Mouse (Mus musculus): ENCODE measurements around the gene Fbxl14. TPM values are rescaled to one million over a fixed set of nuclear protein-coding genes. Genes with fewer than 3 reads are reported as not detected.

The Fbxl14 gene
- polyA plus RNA-seq, 1 experiment from 2014 or later = 4.3 TPM

DNA sequence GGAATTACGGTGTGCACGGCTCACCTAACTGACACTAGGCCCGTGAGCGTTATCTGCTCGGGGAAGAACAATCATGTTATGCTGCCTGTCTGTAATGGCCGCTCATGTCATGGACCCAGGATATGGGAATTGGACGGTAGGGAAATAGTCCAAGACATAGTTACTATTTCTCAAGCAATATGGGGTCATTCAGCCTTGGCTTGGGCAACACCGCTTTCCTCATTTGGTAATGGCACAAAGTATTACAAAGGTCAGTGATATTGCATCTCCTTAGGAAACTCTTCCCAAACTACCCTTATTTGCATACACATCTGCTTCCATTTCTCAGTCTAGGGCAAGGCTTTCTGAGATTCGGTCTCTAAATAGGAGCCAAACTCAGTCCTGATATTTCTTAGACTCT, 8.2 kb downstream of the Fbxl14 start:
- Histone ChIP-seq H3K27me3 (ENCODE audit: control insufficient read depth, insufficient read depth, low read length) (no peaks in the 10 kb centered on the region), H3K9ac (ENCODE audit: low read length) (no peak overlapping the region), H3K9me3 (replicated peaks; ENCODE audit: control insufficient read depth, low read length) (no peaks in the 10 kb centered on the region), H3K4me2 (ENCODE audit: low read depth, low read length) (no peak overlapping the region), H3K27ac (ENCODE audit: low read length) (no peak overlapping the region), H3K4me3 (replicated peaks; ENCODE audit: low read length) (no peak overlapping the region), H3K36me3 (ENCODE audit: control insufficient read depth, insufficient read depth, low read length) (no peaks in the 10 kb centered on the region), H3K4me1 (ENCODE audit: control insufficient read depth, insufficient read depth, low read length) (peaks cover 26% of the 10 kb centered on the region)
- 92% methylated on average over 9 of the region's 9 CpGs for WGBS
- no peak for ATAC-seq (ENCODE audit: insufficient read depth, low FRiP score)

DNA sequence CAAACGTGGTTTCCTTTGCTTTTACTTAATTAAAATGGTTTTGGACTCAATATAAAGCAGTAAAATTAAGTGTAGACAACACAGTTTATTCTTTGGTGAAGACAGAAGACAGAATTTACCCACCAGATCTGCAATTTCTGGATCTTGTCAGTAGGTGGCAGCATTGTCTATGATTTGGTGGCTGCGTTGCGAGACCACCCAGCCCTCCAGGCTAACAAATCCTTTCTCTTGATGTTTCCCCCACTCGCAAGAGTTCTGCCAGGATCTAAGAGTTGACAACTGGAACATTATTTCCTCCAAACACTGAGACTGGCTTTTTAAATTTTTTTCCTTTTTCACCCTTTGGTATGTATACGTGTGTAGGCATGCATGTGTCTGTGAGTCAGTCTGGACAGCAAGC, 10.3 kb downstream of the Fbxl14 start:
- ATAC-seq (ENCODE audit: insufficient read depth, low FRiP score) = peak; percentile 27; the same call in 1 of the 2 replicates
- Histone ChIP-seq H3K27me3 (ENCODE audit: control insufficient read depth, insufficient read depth, low read length) (no peaks in the 10 kb centered on the region), H3K4me3 (replicated peaks; ENCODE audit: low read length) (0 out of 2 replicates have a peak overlapping the region, but pooled peaks have one; percentile 12), H3K36me3 (ENCODE audit: control insufficient read depth, insufficient read depth, low read length) (no peaks in the 10 kb centered on the region), H3K4me1 (ENCODE audit: control insufficient read depth, insufficient read depth, low read length) (peaks cover 14% of the 10 kb centered on the region; the same call in 1 of the 2 replicates), H3K4me2 (ENCODE audit: low read depth, low read length) (peak overlapping the region; percentile 32; the same call in 1 of the 2 replicates), H3K9ac (ENCODE audit: low read length) (no peak overlapping the region), H3K9me3 (replicated peaks; ENCODE audit: control insufficient read depth, low read length) (no peaks in the 10 kb centered on the region), H3K27ac (ENCODE audit: low read length) (no peak overlapping the region)
- WGBS = 6% methylated on average over 5 of the region's 5 CpGs

DNA sequence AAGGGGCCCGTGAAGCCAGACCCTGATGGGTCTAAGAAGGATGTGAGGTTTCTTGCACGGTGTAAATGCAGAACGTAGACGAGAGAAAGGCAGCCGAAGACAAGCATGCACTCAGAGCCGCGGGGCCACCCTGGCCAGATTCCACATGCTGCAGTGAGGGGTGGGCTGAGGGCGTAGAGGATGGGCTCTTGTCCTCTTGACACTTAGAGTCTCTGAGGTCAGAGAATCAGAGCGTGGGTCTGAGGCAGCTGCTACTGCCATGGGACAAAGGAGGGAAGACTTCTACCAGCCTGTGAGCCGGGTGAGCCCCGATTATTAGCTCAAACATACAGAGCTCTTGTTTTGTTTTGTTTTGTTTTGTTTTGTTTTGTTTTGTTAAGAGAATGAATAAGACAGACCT, 11.1 kb downstream of the Fbxl14 start:
- ATAC-seq (ENCODE audit: insufficient read depth, low FRiP score) = no peak
- Histone ChIP-seq H3K9ac (ENCODE audit: low read length) (no peak overlapping the region), H3K4me2 (ENCODE audit: low read depth, low read length) (peak overlapping the region; percentile 30; the same call in 1 of the 2 replicates), H3K36me3 (ENCODE audit: control insufficient read depth, insufficient read depth, low read length) (no peaks in the 10 kb centered on the region), H3K27ac (ENCODE audit: low read length) (no peak overlapping the region; the same call in 1 of the 2 replicates), H3K4me1 (ENCODE audit: control insufficient read depth, insufficient read depth, low read length) (peaks cover 13% of the 10 kb centered on the region; the same call in 1 of the 2 replicates), H3K4me3 (replicated peaks; ENCODE audit: low read length) (no peak overlapping the region), H3K9me3 (replicated peaks; ENCODE audit: control insufficient read depth, low read length) (no peaks in the 10 kb centered on the region), H3K27me3 (ENCODE audit: control insufficient read depth, insufficient read depth, low read length) (no peaks in the 10 kb centered on the region)
- 32% methylated on average over 11 of the region's 11 CpGs for WGBS

DNA sequence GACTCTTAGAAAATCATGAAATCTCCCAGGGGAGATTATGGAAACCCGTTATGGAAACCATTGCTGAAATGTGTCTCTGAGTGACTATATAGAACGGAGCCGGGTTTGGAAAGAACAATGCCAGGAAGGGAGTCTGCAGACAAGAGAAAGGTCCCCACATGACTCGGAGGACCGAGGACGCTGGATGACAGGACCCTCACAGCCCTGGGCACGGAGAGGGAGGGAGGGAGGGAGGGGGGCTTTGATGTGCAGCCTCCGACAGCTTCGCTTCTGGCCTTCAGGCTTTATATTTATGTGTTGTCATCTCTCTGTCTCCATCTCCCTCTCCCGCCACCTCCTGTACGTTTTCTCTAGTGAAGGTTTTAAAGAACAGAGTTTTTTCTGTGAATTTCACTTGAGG, 11.5 kb downstream of the Fbxl14 start:
- 66% methylated on average over 11 of the region's 11 CpGs for WGBS
- no peak overlapping the region for H3K4me3 ChIP-seq (replicated peaks; ENCODE audit: low read length)
- no peaks in the 10 kb centered on the region for H3K36me3 ChIP-seq (ENCODE audit: control insufficient read depth, insufficient read depth, low read length)
- no peak for ATAC-seq (ENCODE audit: insufficient read depth, low FRiP score)
- no peak overlapping the region for H3K9ac ChIP-seq (ENCODE audit: low read length)
- H3K9me3 ChIP-seq (replicated peaks; ENCODE audit: control insufficient read depth, low read length) = no peaks in the 10 kb centered on the region
- H3K27ac ChIP-seq (ENCODE audit: low read length) = no peak overlapping the region
- no peak overlapping the region for H3K4me2 ChIP-seq (ENCODE audit: low read depth, low read length)
- no peaks in the 10 kb centered on the region for H3K27me3 ChIP-seq (ENCODE audit: control insufficient read depth, insufficient read depth, low read length)
- H3K4me1 ChIP-seq (ENCODE audit: control insufficient read depth, insufficient read depth, low read length) = peaks cover 10% of the 10 kb centered on the region; the same call in 1 of the 2 replicates

DNA sequence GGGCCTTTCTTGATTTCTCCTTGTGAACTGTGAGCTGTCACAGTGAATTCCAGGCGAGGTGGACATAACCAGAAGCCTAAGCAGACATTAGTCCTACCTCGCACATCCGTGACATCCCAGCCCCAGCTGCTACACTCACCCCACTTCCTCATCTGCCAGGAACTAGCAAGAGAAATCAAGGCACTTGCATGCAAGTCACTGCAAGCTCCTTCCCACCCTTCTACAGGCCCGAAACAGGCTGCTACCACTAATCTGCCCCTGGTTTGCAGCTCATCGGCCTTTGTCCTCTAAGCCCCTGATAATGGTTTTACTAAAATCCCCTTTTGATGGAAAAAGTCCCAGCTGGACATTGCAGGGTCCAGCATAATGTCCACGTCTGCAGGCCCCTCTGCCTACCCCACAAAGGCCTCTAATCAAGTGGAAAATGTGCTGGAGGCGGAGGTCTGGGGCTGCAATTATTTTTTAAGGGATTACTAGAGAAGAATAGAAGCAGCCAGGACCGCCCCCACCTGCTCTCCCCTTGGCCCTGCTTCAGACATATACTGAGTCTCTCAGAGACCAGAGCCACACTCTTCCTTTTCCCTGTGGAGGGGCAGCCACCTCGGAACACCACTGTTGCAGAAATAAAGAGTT, 12.6 kb downstream of the Fbxl14 start:
- no peak overlapping the region for H3K4me2 ChIP-seq (ENCODE audit: low read depth, low read length)
- H3K36me3 ChIP-seq (ENCODE audit: control insufficient read depth, insufficient read depth, low read length) = no peaks in the 10 kb centered on the region
- 59% methylated on average over 9 of the region's 9 CpGs for WGBS
- no peak overlapping the region for H3K4me3 ChIP-seq (replicated peaks; ENCODE audit: low read length)
- no peaks in the 10 kb centered on the region for H3K9me3 ChIP-seq (replicated peaks; ENCODE audit: control insufficient read depth, low read length)
- H3K9ac ChIP-seq (ENCODE audit: low read length) = no peak overlapping the region
- no peak overlapping the region for H3K27ac ChIP-seq (ENCODE audit: low read length)
- ATAC-seq (ENCODE audit: insufficient read depth, low FRiP score) = no peak
- peaks cover 10% of the 10 kb centered on the region; the same call in 1 of the 2 replicates for H3K4me1 ChIP-seq (ENCODE audit: control insufficient read depth, insufficient read depth, low read length)
- H3K27me3 ChIP-seq (ENCODE audit: control insufficient read depth, insufficient read depth, low read length) = no peaks in the 10 kb centered on the region

DNA sequence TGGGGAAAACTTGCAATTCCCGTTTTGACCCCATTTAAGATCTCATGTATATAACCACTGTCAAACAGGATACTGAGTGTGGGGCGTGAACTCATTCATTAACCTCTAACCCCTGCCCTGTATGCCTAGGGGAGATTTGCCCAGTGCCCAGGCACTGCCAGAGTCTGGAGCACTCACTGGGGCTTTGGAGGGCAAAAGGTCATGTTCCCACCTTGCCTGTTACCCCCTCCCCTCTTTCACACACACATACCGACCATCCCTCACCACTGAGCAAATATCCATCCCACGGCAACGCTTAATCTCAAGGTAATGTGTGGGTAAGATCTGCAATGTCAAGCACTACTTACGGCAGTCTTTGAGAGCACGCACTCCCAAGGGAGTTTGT, 13.2 kb downstream of the Fbxl14 start:
- H3K27me3 ChIP-seq (ENCODE audit: control insufficient read depth, insufficient read depth, low read length) = no peaks in the 10 kb centered on the region
- H3K36me3 ChIP-seq (ENCODE audit: control insufficient read depth, insufficient read depth, low read length) = no peaks in the 10 kb centered on the region
- H3K4me3 ChIP-seq (replicated peaks; ENCODE audit: low read length) = no peak overlapping the region
- H3K4me2 ChIP-seq (ENCODE audit: low read depth, low read length) = no peak overlapping the region
- ATAC-seq (ENCODE audit: insufficient read depth, low FRiP score) = no peak
- H3K9ac ChIP-seq (ENCODE audit: low read length) = no peak overlapping the region
- no peak overlapping the region for H3K27ac ChIP-seq (ENCODE audit: low read length)
- H3K9me3 ChIP-seq (replicated peaks; ENCODE audit: control insufficient read depth, low read length) = no peaks in the 10 kb centered on the region
- WGBS = 49% methylated on average over 7 of the region's 7 CpGs
- H3K4me1 ChIP-seq (ENCODE audit: control insufficient read depth, insufficient read depth, low read length) = peaks cover 10% of the 10 kb centered on the region; the same call in 1 of the 2 replicates

DNA sequence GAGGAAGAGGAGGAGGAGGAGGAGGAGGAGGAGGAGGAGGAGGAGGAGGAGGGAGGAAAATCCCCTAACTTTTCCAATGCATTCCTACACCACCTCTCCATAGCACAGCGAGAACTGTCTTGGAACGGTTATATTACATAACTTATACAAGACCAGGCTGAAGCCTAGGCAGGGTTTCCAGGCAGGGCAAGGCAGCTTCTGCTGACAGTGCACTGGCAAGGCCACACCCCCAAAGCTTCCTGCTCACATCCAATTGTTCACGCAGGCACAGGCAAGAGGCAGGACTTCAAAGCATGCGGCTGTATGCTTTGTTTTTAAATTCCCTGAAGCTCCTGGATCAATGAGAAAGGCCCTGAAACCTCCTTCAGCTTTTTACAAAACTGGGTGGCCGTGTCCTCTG, 19.8 kb downstream of the Fbxl14 start:
- WGBS = 12% methylated on average over 5 of the region's 5 CpGs
- H3K9ac ChIP-seq (ENCODE audit: low read length) = no peak overlapping the region

DNA sequence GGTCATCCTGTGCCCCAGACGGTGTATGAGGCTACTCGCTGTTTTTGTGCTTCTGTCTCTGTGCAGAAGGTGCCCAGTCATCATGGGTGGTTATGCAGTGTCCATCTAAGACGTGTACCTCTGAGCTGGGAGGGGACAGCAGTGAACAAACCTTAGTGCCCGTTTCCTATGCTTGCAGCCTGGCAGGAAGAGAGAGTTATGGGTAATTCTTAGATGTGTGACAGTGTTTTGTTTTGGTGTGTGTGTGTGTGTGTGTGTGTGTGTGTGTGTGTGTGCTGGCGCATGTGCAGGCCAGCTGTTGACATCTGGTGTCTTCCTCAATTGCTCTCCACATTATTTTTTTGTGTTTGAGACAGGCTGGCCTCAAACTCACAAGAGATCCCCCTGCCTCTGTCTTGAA, 20.6 kb downstream of the Fbxl14 start:
- WGBS = 66% methylated on average over 5 of the region's 5 CpGs
- no peak for ATAC-seq (ENCODE audit: insufficient read depth, low FRiP score)
- no peaks in the 10 kb centered on the region for H3K4me1 ChIP-seq (ENCODE audit: control insufficient read depth, insufficient read depth, low read length)
- no peak overlapping the region for H3K27ac ChIP-seq (ENCODE audit: low read length)
- H3K9ac ChIP-seq (ENCODE audit: low read length) = no peak overlapping the region
- no peak overlapping the region for H3K4me3 ChIP-seq (replicated peaks; ENCODE audit: low read length)
- H3K27me3 ChIP-seq (ENCODE audit: control insufficient read depth, insufficient read depth, low read length) = no peaks in the 10 kb centered on the region
- H3K36me3 ChIP-seq (ENCODE audit: control insufficient read depth, insufficient read depth, low read length) = no peaks in the 10 kb centered on the region
- no peaks in the 10 kb centered on the region for H3K9me3 ChIP-seq (replicated peaks; ENCODE audit: control insufficient read depth, low read length)
- H3K4me2 ChIP-seq (ENCODE audit: low read depth, low read length) = no peak overlapping the region

More for the DNA sequence above, 19.8 kb downstream of the Fbxl14 start:
- no peak overlapping the region for H3K4me3 ChIP-seq (replicated peaks; ENCODE audit: low read length)
- no peaks in the 10 kb centered on the region for H3K9me3 ChIP-seq (replicated peaks; ENCODE audit: control insufficient read depth, low read length)
- no peaks in the 10 kb centered on the region for H3K27me3 ChIP-seq (ENCODE audit: control insufficient read depth, insufficient read depth, low read length)
- ATAC-seq (ENCODE audit: insufficient read depth, low FRiP score) = no peak
- no peak overlapping the region for H3K4me2 ChIP-seq (ENCODE audit: low read depth, low read length)
- no peaks in the 10 kb centered on the region for H3K4me1 ChIP-seq (ENCODE audit: control insufficient read depth, insufficient read depth, low read length)
- no peak overlapping the region for H3K27ac ChIP-seq (ENCODE audit: low read length)
- no peaks in the 10 kb centered on the region for H3K36me3 ChIP-seq (ENCODE audit: control insufficient read depth, insufficient read depth, low read length)

DNA sequence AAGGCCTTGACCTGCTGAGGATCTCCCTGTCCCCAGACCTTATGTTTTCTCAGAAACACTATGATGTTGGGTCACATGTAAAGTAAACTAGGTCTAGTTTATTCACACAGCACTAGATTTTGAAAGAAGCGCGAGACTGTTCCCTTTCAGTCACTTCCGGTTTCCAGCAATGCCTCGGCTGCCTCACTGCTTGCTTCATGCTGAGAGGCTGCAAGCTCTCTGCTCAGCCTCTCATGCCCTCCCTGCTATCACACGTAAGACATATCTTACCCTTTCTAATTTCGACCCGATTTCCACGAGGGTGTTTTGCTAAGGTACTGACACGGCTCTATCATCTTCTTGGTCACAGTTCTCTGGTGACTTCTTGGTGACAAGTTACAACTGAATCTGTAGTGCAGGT, 22.6 kb downstream of the Fbxl14 start:
- 50% methylated on average over 9 of the region's 9 CpGs for WGBS
- Histone ChIP-seq H3K36me3 (ENCODE audit: control insufficient read depth, insufficient read depth, low read length) (no peaks in the 10 kb centered on the region), H3K9me3 (replicated peaks; ENCODE audit: control insufficient read depth, low read length) (no peaks in the 10 kb centered on the region), H3K4me1 (ENCODE audit: control insufficient read depth, insufficient read depth, low read length) (no peaks in the 10 kb centered on the region), H3K4me2 (ENCODE audit: low read depth, low read length) (no peak overlapping the region), H3K27ac (ENCODE audit: low read length) (no peak overlapping the region), H3K9ac (ENCODE audit: low read length) (no peak overlapping the region), H3K27me3 (ENCODE audit: control insufficient read depth, insufficient read depth, low read length) (no peaks in the 10 kb centered on the region), H3K4me3 (replicated peaks; ENCODE audit: low read length) (no peak overlapping the region)
- no peak for ATAC-seq (ENCODE audit: insufficient read depth, low FRiP score)
